Mouse (Mus musculus) cerebellum, postnatal 36 days (tissue): ENCODE measurements around the gene Rap1gds1.

Experiments used
- DNase-seq, 2 experiments: peaks; one replicate each; pipeline ENCODE4 v3.0.0; 2021 to 2022; ENCODE audit warnings: mixed read lengths in 2 of 2

Rap1gds1 gene

GRCm38 (mm10) chr3:138941604-138942003 lies 133.4 kb downstream of the Rap1gds1 start:
- DNase-seq = no peak

- DNase-seq = no peak
Observed at GRCm38 (mm10) chr3:138937241-138937640, 137.8 kb downstream of the Rap1gds1 start.

DNA sequence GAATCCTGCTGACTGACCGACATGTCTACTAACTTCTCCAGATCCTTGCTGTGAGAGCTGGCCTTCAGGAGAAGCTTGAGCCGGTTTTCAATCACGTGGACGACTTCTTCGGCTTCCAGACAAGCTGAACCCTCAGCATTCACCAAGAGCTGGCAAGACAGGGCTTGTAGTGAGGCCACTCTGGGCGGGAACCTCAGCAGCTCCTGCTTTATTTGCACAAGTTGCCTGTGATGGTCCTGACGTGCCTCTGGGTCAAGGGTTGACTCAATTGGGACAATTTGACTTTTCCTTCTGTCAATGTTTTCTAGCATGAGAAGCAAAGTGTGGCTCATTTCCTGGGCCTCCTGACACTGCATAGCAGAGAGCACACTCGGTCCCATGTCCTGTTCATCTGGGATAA lies 138.2 kb downstream of the Rap1gds1 start:
- no peak for DNase-seq

GRCm38 (mm10) chr3:138927437-138927836 lies 147.6 kb downstream of the Rap1gds1 start:
- no peak for DNase-seq

- no peak for DNase-seq
Observed at GRCm38 (mm10) chr3:138926161-138926560, 148.8 kb downstream of the Rap1gds1 start.

- DNase-seq = no peak
Observed at GRCm38 (mm10) chr3:138918241-138918640, 156.8 kb downstream of the Rap1gds1 start.

DNA sequence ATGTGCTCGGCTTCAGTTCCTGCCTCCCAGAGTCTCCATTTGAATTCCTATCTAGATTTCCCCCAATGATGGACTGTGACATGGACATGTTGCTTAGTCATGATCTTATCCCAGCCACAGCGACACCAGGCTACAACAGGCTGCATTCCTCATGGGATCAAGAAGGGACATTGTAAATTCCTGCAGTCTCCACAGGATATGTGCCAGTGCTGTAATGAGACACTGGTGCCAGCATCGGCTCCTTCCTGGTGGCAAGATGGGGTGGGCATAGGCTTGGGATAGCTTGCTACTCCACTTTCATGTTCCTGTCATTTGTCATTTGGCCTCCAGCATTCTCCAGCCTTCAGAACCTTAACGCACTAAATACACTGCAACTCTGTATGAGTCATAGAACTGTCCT lies 158.0 kb downstream of the Rap1gds1 start:
- DNase-seq = no peak

DNA sequence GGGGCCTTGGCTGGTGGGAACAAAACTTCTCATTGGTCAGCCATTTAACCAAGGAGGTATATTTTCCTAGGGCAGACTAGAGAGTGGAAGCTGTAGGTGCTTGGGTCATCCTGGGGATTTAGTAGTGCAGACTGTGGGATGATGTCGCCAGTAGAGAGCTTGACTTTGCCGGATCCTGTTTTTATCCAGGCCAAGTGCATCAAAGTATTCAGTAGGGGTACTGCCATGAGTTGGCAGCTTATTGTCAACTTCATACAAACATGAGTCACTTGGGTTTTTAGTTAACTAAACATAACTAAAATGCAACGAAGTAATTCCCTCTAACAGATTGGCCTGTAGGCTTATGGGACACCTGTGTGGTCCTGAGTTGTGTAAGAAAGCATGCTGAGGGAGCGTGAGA lies 158.4 kb downstream of the Rap1gds1 start:
- no peak for DNase-seq

- DNase-seq = no peak
Observed at GRCm38 (mm10) chr3:138914626-138915288, 160.2 kb downstream of the Rap1gds1 start.

DNA sequence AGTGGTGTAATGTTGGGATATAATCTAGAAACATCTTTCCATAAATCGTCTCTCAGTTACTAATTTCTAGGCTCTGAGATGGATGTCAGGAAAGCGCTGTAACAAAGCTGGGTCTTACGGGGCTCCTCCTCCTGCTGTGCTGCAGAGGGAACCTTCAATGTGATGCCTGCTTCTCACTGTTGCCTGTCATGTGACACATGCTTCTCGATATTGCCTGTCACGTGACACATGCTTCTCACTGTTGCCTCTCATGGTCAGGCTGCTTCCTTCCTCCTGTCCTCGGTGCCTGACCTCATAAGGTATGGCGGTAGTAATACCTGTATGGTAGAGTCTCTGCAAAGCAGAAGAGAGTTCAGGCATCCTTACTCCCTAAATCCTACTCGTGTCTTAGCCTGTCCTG lies 162.5 kb downstream of the Rap1gds1 start:
- no peak for DNase-seq

GRCm38 (mm10) chr3:138909313-138909712 lies 165.7 kb downstream of the Rap1gds1 start:
- no peak for DNase-seq

DNA sequence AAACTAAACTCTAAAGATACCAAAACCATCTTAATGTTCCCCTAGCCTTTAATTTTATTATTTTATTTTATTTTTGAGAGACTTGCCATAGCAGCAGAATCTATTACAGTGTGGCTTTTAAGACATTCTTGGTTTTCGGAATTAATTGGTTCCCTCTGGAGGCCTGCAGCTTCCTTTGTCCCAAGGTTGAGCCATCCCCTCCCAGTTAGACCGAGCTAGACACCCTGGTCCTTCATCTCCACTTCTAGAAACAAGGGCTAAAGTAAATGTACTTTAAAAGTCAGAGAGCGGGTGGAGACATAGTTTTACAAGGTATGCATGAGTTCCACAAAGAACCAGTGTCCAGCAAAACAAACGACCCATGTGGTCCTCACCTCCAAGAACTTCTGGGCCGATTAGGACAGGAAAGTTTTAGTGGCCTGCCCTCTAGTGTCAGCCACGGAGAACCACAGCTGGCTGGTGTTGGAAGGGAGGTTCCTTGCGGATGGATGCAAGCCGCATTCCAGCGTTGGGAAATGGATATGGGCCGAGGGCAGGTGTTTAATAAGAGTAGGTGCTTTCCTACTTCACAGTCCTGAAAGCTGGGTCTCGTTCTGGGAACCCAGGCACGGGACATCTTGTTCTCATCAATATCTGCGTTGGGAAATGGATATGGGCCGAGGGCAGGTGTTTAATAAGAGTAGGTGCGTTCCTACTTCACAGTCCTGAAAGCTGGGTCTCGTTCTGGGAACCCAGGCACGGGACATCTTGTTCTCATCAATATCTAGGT lies 168.7 kb downstream of the Rap1gds1 start:
- DNase-seq = peak; percentile 70 to 75

DNA sequence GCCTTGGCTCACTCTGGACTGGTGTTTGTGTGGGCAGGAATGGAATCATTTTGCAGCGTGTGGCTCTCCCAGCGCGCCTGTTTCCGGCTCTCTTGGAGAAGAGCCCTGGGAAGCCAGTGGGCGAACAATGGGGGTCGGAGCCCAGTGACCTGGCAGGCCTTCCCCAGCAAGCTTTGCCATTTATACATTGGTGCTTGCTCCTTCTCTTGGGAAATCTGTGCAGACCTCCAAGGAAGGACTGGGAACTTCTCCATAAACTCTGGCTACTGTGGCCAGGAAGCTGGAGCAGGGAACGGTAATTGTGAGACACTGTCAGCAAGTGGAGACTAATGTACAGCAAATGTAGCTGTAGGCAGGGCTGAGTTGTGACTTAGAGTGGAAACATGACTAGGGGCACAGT lies 169.3 kb downstream of the Rap1gds1 start:
- peak in 1 of 2 experiments; percentile 21 for DNase-seq

DNA sequence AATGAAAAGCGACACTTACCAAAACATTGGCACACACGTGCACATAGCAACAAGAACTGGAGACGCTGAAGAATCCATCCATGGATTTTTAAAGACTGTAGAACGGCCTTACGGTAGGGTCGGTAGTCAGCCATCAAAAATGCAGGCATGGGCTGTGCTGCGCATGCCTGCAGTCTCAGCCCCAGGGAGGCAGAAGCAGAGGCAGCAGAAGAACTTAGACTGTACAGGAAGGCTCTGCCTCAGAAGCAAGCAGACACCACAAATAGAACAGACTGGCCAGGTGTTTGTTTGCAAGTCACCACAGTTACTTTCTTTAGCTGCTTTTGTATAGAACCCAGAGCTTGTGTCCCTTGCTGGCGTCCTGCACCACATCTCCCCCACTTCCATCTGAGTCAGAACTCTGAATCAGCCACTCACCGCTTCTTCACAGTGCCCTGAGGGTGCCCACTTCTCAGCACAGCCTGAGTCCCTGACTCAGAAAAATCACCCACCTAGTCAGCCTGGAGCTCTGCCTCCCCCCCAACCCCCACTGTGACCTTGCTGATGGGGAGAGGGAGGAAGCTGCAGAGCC lies 174.3 kb downstream of the Rap1gds1 start:
- no peak for DNase-seq

DNA sequence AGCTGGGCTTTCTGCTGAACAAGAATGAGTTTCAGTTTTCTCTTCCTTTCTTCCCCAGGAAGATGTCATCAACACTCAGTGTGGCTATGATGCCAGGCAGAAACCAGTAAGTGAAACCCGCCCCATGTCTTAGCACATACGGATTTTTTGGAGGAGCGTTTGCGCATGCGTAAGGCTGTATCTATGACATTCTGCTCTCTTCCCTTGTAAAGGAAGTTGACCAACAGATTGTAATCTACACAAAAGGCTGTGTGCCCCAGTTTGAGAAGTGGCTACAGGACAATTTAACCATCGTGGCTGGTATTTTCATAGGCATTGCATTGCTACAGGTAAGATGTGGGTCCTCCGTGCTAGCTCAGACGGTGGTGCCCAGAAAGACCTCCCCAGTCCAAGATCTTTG lies 176.9 kb downstream of the Rap1gds1 start:
- no peak for DNase-seq

- no peak for DNase-seq
Observed at GRCm38 (mm10) chr3:138897500-138897899, 177.5 kb downstream of the Rap1gds1 start.

DNA sequence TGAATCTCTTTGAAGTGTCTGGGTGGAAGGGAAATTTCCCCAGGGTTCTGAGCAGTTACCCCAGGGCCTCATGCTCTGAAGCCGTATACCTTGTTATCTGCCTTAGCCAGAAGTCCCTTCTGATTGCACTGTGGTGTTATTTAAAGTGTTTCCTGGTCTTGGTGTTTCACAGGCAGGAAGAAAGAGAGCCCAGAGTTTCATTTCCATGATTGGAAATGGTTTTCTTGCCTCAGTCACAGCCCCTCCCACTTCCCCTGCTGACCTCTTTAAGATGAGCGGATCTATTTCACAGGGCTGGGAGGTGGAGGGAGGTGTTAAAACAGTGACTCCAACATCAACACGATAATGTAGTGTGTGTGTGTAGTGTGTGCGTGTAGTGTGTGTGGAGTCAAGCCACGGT lies 181.5 kb downstream of the Rap1gds1 start:
- DNase-seq = no peak

- DNase-seq = no peak
Observed at GRCm38 (mm10) chr3:138889769-138890295, 185.2 kb downstream of the Rap1gds1 start.

DNA sequence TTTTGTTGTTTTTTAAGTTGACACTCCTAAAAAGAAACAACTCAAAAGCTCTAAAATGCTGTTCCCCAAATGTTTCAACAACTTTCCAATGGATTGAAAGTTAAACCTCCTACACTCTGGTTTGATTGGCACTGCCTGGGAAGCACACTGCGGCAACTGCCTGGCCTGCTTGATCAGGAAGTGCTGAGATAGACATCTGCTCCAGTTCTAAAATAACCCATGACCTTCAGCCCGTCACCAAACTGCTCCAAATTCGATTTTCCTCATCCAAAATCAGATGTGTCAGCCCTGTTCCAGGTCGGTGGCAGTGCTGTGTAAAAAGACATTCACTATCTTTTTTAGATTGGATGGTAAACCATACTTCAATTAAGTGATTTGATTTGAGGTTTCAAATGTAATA lies 185.8 kb downstream of the Rap1gds1 start:
- DNase-seq = no peak

- DNase-seq = no peak
Observed at GRCm38 (mm10) chr3:138886121-138886520, 188.9 kb downstream of the Rap1gds1 start.

- DNase-seq = no peak
Observed at GRCm38 (mm10) chr3:138881725-138882347, 193.2 kb downstream of the Rap1gds1 start.

DNA sequence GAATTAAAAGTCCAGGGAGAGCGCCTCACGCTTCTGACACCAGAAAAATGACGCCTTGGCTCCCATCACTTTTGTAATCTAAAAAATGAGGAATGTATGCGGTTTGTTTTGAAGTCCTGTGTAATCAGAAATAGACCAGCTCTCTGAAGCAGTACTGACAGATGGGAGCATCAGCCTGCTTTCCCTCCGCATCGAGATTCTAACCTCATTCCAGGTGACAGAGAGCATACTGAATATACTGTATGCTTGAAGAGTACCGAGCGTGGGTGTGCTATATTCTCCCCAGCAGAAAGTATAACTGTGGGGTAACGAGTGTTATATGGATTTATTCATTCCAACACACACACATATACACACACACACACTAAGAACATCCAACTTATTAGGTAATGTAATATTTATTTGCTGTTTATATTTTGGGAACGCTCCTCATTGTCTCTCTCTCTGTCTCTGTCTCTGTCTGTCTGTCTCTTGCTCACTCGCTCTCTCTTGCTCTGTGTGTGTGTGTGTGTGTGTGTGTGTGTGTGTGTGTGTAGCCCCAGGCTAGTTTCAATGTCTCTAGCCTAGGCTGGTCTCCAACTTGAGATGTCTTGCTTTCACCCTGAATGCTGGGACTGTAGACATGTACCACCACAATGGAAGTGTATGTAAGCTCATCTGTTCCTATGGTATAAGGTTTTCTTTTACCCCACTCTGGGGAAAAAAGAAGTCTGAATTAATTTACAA lies 193.8 kb downstream of the Rap1gds1 start:
- DNase-seq = no peak

DNA sequence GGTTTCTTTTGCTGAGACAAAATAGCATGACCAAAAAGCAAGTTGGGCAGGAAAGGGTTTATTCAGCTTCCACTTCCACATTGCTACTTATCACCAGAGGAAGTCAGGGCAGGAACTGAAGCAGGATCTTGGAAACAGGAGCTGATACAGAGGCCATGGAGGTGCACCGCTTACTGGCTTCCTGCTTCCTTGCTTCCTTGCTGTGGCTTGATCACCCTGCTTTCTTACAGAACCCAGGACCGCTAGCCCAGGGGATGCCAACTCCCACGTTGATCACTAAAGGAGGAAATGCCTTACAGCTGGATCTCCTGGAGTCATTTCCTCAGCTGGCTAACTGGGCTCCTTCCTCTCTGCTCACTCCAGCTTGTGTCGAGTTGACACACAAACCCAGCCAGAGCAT lies 197.3 kb downstream of the Rap1gds1 start:
- DNase-seq = no peak
